Mouse (Mus musculus) myocyte (in vitro differentiated cells): ENCODE data around the gene Paqr6.

Experiments used
- MYOG ChIP-seq, 3 experiments: IDR thresholded peaks; one replicate each; pipeline ENCODE4 v1.6.1; 2011; ENCODE audit warnings: control low read depth in 2 of 3, low read depth in 2 of 3, mild to moderate bottlenecking in 2 of 3; ENCODE audit not compliant: insufficient read length in 2 of 3, control insufficient read depth in 1 of 3, insufficient read depth in 1 of 3
- POLR2A ChIP-seq: IDR thresholded peaks from one replicate; pipeline ENCODE4 v1.6.1; 2011; ENCODE audit warnings: low read depth, mild to moderate bottlenecking, control low read depth, moderate library complexity; ENCODE audit not compliant: insufficient read length
- REST ChIP-seq: IDR thresholded peaks from one replicate; pipeline ENCODE4 v1.6.1; 2011; ENCODE audit warnings: mild to moderate bottlenecking, control low read depth, moderate library complexity; ENCODE audit not compliant: insufficient read depth, insufficient read length

DNA sequence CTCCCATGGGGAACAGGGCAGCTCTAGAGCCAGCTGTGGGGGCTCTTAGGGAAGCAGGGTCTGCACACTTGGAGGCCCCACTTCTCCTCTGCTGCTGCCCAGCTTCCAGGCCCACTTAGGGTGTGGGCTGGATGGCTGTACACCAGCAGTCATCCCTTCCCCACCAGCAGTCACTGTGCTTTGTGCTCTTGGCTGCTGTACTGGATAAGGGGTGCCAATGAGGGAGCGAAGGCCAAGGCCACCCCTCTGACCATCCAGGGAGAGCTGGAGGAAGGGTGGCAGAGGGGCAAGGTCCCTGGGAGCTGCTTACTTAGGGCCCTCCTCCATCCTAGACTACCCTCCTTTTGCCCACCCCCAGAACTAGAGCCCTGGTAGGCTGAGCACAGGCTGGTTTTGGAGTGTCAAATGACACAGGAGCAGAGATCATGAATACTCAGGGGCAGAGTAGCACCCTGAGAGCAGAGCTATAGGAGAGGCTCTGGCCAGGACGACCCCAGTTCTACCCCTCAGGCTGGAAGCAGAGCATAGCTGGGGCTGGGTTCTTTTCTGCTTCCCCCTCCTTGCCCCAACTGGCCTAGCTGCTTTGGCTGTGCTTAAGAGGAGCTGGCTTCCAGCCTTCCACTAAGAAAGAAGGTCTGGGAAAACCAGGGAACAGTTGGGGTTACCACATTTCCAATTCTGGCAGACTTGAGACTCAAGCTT is 2.6 kb upstream of the Paqr6 start:
- TF ChIP-seq REST, result no peak
- TF ChIP-seq POLR2A, result no peak
- TF ChIP-seq MYOG (IDR thresholded peaks at IDR 0.05; ENCODE audit: control insufficient read depth in 1 of 3, insufficient read depth in 1 of 3, insufficient read length in 2 of 3, low read depth in 2 of 3), result no peak
